Mouse (Mus musculus) myocyte (in vitro differentiated cells): ENCODE measurements around the gene Arhgef3. TPM values are rescaled to one million over a fixed set of nuclear protein-coding genes. Genes with fewer than 3 reads are reported as not detected.
A peak's percentile ranks its signal among the peaks of the same experiment; 100 is the strongest.

Experiments
- H3K27me3 ChIP-seq: one replicate; pipeline ENCODE4 v1.6.1; 2011; ENCODE audit not compliant: control insufficient read depth, insufficient read depth, insufficient read length
- H3K36me3 ChIP-seq: one replicate; pipeline ENCODE4 v1.6.1; 2011; ENCODE audit not compliant: control insufficient read depth, insufficient read depth
- H3K4me2 ChIP-seq: one replicate; pipeline ENCODE4 v1.6.1; 2011; ENCODE audit warnings: low read depth, control low read depth
- H3K4me3 ChIP-seq: one replicate; pipeline ENCODE4 v1.5.1; 2011; ENCODE audit warnings: mild to moderate bottlenecking, control low read depth, moderate library complexity
- H3K79me2 ChIP-seq: one replicate; pipeline ENCODE4 v1.6.1; 2011; ENCODE audit not compliant: control insufficient read depth, insufficient read depth
- H3ac ChIP-seq: one replicate; pipeline ENCODE4 v1.6.1; 2011; ENCODE audit not compliant: control insufficient read depth, insufficient read length
- CEBPB ChIP-seq: IDR thresholded peaks from 2 replicates; pipeline ENCODE4 v1.6.1; 2011; ENCODE audit warnings: mild to moderate bottlenecking, moderate library complexity; ENCODE audit not compliant: poor library complexity, insufficient read depth, severe bottlenecking
- E2F4 ChIP-seq: IDR thresholded peaks from one replicate; pipeline ENCODE4 v1.6.1; 2011; ENCODE audit warnings: mild to moderate bottlenecking, control low read depth, moderate library complexity; ENCODE audit not compliant: insufficient read depth
- MAX ChIP-seq: IDR thresholded peaks from one replicate; pipeline ENCODE4 v1.6.1; 2011; ENCODE audit warnings: low read depth, mild to moderate bottlenecking, control low read depth
- MYOD1 ChIP-seq, 3 experiments: IDR thresholded peaks; one replicate each; pipeline ENCODE4 v1.6.1; 2011; ENCODE audit warnings: control low read depth in 2 of 3, low read depth in 2 of 3, mild to moderate bottlenecking in 2 of 3, moderate library complexity in 1 of 3; ENCODE audit not compliant: insufficient read length in 2 of 3, control insufficient read depth in 1 of 3
- MYOG ChIP-seq, 3 experiments: IDR thresholded peaks; one replicate each; pipeline ENCODE4 v1.6.1; 2011; ENCODE audit warnings: control low read depth in 2 of 3, low read depth in 2 of 3, mild to moderate bottlenecking in 2 of 3; ENCODE audit not compliant: insufficient read length in 2 of 3, control insufficient read depth in 1 of 3, insufficient read depth in 1 of 3
- POLR2A ChIP-seq: IDR thresholded peaks from one replicate; pipeline ENCODE4 v1.6.1; 2011; ENCODE audit warnings: low read depth, mild to moderate bottlenecking, control low read depth, moderate library complexity; ENCODE audit not compliant: insufficient read length
- POLR2AphosphoS2 ChIP-seq: IDR thresholded peaks from one replicate; pipeline ENCODE4 v1.6.1; 2011; ENCODE audit warnings: low read depth, control low read depth; ENCODE audit not compliant: insufficient read length
- REST ChIP-seq: IDR thresholded peaks from one replicate; pipeline ENCODE4 v1.6.1; 2011; ENCODE audit warnings: mild to moderate bottlenecking, control low read depth, moderate library complexity; ENCODE audit not compliant: insufficient read depth, insufficient read length
- SRF ChIP-seq: IDR thresholded peaks from one replicate; pipeline ENCODE4 v1.6.1; 2011; ENCODE audit warnings: low read depth; ENCODE audit not compliant: control insufficient read depth, insufficient read length
- TCF12 ChIP-seq: IDR thresholded peaks from one replicate; pipeline ENCODE4 v1.6.1; 2011; ENCODE audit warnings: mild to moderate bottlenecking, control low read depth; ENCODE audit not compliant: poor library complexity, insufficient read depth, severe bottlenecking
- TCF3 ChIP-seq: IDR thresholded peaks from one replicate; pipeline ENCODE4 v1.6.1; 2011; ENCODE audit warnings: low read depth, control low read depth; ENCODE audit not compliant: insufficient read length
- USF1 ChIP-seq: IDR thresholded peaks from one replicate; pipeline ENCODE4 v1.6.1; 2011; ENCODE audit warnings: low read depth, mild to moderate bottlenecking, control low read depth, moderate library complexity
- polyA plus RNA-seq: library from polyadenylated mRNA; unstranded; fragments of >200 nt; fragmentation: generic; extraction: Trizol; gene quantifications from one replicate; pipeline ENCODE4 v1.2.1, GENCODE M21; 2012; ENCODE audit warnings: missing spikeins

Arhgef3 gene
- polyA plus RNA-seq, 1 experiment, result 6.6 TPM

DNA sequence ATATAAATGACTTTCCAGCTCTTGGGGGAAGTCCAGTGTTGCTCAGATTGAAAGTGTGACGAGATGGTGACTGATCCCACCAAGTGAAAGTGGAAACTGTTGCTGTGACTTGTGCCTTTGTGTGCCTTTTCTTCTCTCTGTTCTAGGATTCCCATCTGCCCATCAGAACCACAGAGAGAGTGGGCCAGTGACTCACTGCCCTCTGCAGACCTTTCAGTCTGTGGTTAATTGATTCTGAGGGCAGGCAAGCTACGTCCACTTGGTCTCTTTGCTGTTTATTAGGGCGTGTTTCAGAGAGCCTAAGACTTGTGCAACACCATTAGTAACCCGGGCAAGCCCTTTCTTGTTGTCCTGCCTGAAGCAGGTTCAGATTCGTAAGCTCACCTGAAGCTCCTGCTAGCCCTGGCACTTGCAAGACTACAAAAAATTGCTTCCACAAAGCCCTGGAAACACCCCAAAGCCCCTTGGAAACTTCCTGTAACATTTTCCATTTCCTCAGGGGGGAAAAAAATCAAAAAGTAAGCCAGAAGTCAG, 261.5 kb downstream of the Arhgef3 start:
- TF ChIP-seq POLR2AphosphoS2 (no peak), USF1 (no peak), CEBPB (peak; percentile 87), E2F4 (no peak), SRF (no peak), POLR2A (no peak), REST (no peak), TCF3 (no peak)
- Histone ChIP-seq H3K36me3 (no peaks in the 10 kb centered on the region), H3K79me2 (no peaks in the 10 kb centered on the region), H3K4me2 (peak overlapping the region; percentile 73), H3K27me3 (no peaks in the 10 kb centered on the region), H3ac (no peak overlapping the region), H3K4me3 (no peak overlapping the region)

DNA sequence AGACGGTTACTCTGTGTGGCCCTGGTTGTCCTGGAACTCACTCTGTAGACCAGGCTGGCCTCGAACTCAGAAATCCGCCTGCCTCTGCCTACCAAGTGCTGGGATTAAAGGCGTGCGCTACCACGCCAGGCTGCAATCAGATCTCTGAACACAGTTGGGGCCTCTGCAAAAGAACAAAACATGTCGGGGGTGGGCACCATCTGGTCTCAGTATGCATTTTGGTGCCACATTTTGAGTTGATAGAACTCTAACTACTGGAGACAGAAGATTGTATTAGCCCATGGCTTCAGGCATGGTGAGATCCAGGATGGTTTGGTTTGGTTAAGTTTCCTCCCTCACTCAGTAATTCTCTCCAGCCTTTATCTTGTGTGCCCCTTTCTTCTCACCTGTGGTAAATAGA, 264.0 kb downstream of the Arhgef3 start:
- Histone ChIP-seq H3ac (no peak overlapping the region), H3K4me2 (no peak overlapping the region), H3K36me3 (no peaks in the 10 kb centered on the region), H3K79me2 (no peaks in the 10 kb centered on the region), H3K27me3 (no peaks in the 10 kb centered on the region), H3K4me3 (no peak overlapping the region)
- TF ChIP-seq SRF, result no peak
- TF ChIP-seq POLR2A, result no peak
- TF ChIP-seq REST, result no peak
- no peak for TF ChIP-seq E2F4
- TF ChIP-seq POLR2AphosphoS2, result no peak
- no peak for TF ChIP-seq TCF12
- no peak for TF ChIP-seq MYOD1 (IDR thresholded peaks at IDR 0.05; ENCODE audit: control insufficient read depth in 1 of 3, insufficient read length in 2 of 3, low read depth in 2 of 3)
- TF ChIP-seq MAX, result no peak
- no peak for TF ChIP-seq USF1
- no peak for TF ChIP-seq MYOG (IDR thresholded peaks at IDR 0.05; ENCODE audit: control insufficient read depth in 1 of 3, insufficient read depth in 1 of 3, insufficient read length in 2 of 3, low read depth in 2 of 3)
- no peak for TF ChIP-seq CEBPB
- no peak for TF ChIP-seq TCF3

- no peak for TF ChIP-seq E2F4
- no peak for TF ChIP-seq POLR2AphosphoS2
- no peak for TF ChIP-seq TCF3
- no peak for TF ChIP-seq USF1
- TF ChIP-seq POLR2A, result no peak
- TF ChIP-seq SRF, result no peak
- TF ChIP-seq MYOG (IDR thresholded peaks at IDR 0.05; ENCODE audit: control insufficient read depth in 1 of 3, insufficient read depth in 1 of 3, insufficient read length in 2 of 3, low read depth in 2 of 3), result no peak
- TF ChIP-seq MAX, result no peak
- TF ChIP-seq TCF12, result no peak
- TF ChIP-seq REST, result no peak
- TF ChIP-seq CEBPB, result no peak
- TF ChIP-seq MYOD1 (IDR thresholded peaks at IDR 0.05; ENCODE audit: control insufficient read depth in 1 of 3, insufficient read length in 2 of 3, low read depth in 2 of 3), result no peak
- H3K27me3 ChIP-seq, result no peaks in the 10 kb centered on the region
- no peak overlapping the region for H3K4me3 ChIP-seq
Measured at GRCm38 (mm10) chr14:27379404-27379803, 264.7 kb downstream of the Arhgef3 start.

DNA sequence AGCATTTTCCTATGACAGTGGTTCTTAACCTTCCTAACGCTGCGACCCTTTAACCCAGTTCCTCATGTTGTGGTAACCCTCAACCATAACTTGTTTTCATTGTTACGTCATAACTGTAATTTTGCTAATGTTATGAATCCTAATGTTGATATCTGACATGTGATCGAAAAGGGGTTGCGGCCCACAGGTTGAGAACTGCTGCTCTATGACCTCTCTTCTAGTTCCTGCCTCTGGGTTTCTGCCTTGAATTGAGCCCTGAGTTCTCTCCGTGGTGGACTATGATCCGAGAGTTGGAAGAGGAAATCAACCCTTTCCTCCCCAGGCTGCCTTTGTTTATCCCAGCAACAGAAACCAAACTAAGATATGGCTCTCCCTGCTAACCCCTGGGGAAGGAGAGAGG, 266.8 kb downstream of the Arhgef3 start:
- no peaks in the 10 kb centered on the region for H3K79me2 ChIP-seq
- H3K4me2 ChIP-seq, result no peak overlapping the region
- H3K36me3 ChIP-seq, result no peaks in the 10 kb centered on the region
- H3K27me3 ChIP-seq, result no peaks in the 10 kb centered on the region
- H3K4me3 ChIP-seq, result no peak overlapping the region
- no peak overlapping the region for H3ac ChIP-seq
- no peak for TF ChIP-seq E2F4
- no peak for TF ChIP-seq CEBPB
- no peak for TF ChIP-seq REST
- TF ChIP-seq MYOD1 (IDR thresholded peaks at IDR 0.05; ENCODE audit: control insufficient read depth in 1 of 3, insufficient read length in 2 of 3, low read depth in 2 of 3), result no peak
- TF ChIP-seq MAX, result no peak
- no peak for TF ChIP-seq TCF12
- TF ChIP-seq MYOG (IDR thresholded peaks at IDR 0.05; ENCODE audit: control insufficient read depth in 1 of 3, insufficient read depth in 1 of 3, insufficient read length in 2 of 3, low read depth in 2 of 3), result no peak
- no peak for TF ChIP-seq POLR2A
- no peak for TF ChIP-seq SRF
- no peak for TF ChIP-seq USF1
- TF ChIP-seq TCF3, result no peak
- TF ChIP-seq POLR2AphosphoS2, result no peak

More at GRCm38 (mm10) chr14:27379404-27379803, 264.7 kb downstream of the Arhgef3 start:
- H3ac ChIP-seq, result no peak overlapping the region
- H3K36me3 ChIP-seq, result no peaks in the 10 kb centered on the region
- no peaks in the 10 kb centered on the region for H3K79me2 ChIP-seq
- H3K4me2 ChIP-seq, result no peak overlapping the region
